Mouse (Mus musculus): ENCODE results near the gene Utp11. TPM values are rescaled to one million over a fixed set of nuclear protein-coding genes. Genes with fewer than 3 reads are reported as not detected.

The Utp11 gene
- polyA plus RNA-seq, 2 experiments = 52.0 to 59.4 TPM

DNA sequence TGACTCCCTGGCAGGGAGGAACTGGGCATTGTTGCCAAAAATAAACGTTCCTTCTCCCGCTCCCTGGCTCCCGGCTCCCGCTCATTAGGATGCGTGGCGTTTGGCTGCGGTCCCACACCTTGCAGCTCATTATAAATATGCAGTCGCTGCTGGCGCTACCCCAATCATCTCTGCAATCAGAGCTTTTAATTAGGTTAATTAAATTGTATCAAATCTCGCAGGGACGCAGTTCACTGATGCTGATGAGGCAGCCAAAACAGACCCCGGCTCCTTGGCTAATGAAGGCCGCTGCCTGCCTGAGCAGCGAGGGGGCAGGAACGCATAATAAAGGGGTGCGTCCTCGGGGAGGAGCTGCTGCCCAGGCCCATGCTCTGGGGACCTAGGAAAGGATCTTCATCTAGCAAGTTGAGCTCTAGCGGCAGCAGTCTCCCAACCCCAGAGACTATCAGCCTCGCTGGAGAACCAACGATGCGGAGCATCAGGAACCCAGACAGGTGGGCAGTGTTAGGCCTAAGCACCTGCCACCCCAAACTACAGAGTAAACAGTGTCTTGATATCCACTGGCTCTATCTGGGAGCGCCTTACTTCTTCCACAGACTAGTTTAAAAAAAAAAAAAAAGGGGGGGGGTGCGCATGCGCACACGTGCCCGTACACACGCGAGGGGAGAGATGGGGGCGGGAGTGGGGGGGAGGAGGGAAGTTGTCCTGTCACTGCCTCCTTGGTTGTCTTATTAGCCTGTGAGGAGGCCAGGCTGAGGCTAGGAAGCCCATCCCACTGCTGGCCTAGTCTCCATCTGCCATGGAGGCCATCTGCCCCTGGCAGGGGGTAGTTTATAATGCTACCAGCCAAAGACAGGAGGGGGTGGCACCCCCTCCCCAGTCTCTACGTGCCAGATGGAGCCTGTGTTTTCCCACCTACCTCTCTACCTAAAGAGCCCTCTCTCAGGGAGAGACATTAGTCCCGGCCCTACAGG lies 20.8 kb downstream of the Utp11 start:
- peak overlapping the region; percentile 5; the same call in 1 of the 2 replicates for H3K9ac ChIP-seq (ENCODE audit: low read depth, low read length, severe bottlenecking)
- no peak for TF ChIP-seq POLR2A (IDR thresholded peaks at IDR 0.05; ENCODE audit: borderline replicate concordance, extremely low read depth, insufficient read depth, insufficient read length)
- H3K27me3 ChIP-seq (ENCODE audit: control insufficient read depth, insufficient read depth, low read length) = no peaks in the 10 kb centered on the region
- H3K9me3 ChIP-seq (ENCODE audit: control insufficient read depth, low read length) = no peaks in the 10 kb centered on the region
- H3K4me1 ChIP-seq (ENCODE audit: control insufficient read depth, insufficient read depth, low read length) = peaks cover 13% of the 10 kb centered on the region
- no peak overlapping the region for H3K27ac ChIP-seq (replicated peaks; ENCODE audit: low read depth, low read length)
- 1% methylated on average over 28 of the region's 31 CpGs for WGBS
- H3K4me3 ChIP-seq (replicated peaks; ENCODE audit: low read length) = peak overlapping the region; percentile 18
- H3K36me3 ChIP-seq (ENCODE audit: control insufficient read depth, insufficient read depth, low read length) = peaks cover 9% of the 10 kb centered on the region
- DNase-seq (ENCODE audit: low spot score) (no peak), ATAC-seq (ENCODE audit: low FRiP score, low read depth) (no peak)
- peak overlapping the region; percentile 39 for H3K4me2 ChIP-seq (replicated peaks; ENCODE audit: low read depth, low read length, severe bottlenecking)

DNA sequence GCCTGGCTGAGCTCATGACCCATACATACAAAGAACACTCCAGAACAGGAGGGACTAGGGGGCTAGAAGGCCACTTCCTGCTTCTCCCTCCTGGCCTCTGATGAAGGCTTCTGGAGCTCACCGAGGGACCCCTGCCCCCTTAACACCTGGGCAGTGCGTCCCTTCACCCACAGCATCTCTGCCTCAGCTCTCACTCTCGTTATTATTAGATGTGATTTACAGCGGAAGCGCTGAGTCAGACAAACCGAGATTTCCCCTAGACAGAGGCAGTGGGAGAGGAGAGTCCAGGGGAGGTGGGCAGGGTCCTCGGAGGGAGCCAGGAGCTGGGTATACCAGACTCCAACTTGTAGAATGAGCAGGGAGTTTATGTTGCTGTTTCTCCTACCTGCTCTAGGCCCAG lies 21.8 kb downstream of the Utp11 start:
- H3K27me3 ChIP-seq (ENCODE audit: control insufficient read depth, insufficient read depth, low read length) = peaks cover 8% of the 10 kb centered on the region; the same call in 1 of the 2 replicates
- no peak overlapping the region for H3K9ac ChIP-seq (ENCODE audit: low read depth, low read length, severe bottlenecking)
- no peaks in the 10 kb centered on the region for H3K9me3 ChIP-seq (ENCODE audit: control insufficient read depth, low read length)
- ATAC-seq (ENCODE audit: low FRiP score, low read depth) = no peak
- no peak for TF ChIP-seq POLR2A (IDR thresholded peaks at IDR 0.05; ENCODE audit: borderline replicate concordance, extremely low read depth, insufficient read depth, insufficient read length)
- DNase-seq (ENCODE audit: low spot score) = no peak
- peaks cover 13% of the 10 kb centered on the region for H3K4me1 ChIP-seq (ENCODE audit: control insufficient read depth, insufficient read depth, low read length)
- H3K4me2 ChIP-seq (replicated peaks; ENCODE audit: low read depth, low read length, severe bottlenecking) = no peak overlapping the region
- H3K4me3 ChIP-seq (replicated peaks; ENCODE audit: low read length) = no peak overlapping the region
- no peak overlapping the region for H3K27ac ChIP-seq (replicated peaks; ENCODE audit: low read depth, low read length)
- WGBS = 19% methylated on average over 7 of the region's 7 CpGs
- H3K36me3 ChIP-seq (ENCODE audit: control insufficient read depth, insufficient read depth, low read length) = peaks cover 4% of the 10 kb centered on the region

DNA sequence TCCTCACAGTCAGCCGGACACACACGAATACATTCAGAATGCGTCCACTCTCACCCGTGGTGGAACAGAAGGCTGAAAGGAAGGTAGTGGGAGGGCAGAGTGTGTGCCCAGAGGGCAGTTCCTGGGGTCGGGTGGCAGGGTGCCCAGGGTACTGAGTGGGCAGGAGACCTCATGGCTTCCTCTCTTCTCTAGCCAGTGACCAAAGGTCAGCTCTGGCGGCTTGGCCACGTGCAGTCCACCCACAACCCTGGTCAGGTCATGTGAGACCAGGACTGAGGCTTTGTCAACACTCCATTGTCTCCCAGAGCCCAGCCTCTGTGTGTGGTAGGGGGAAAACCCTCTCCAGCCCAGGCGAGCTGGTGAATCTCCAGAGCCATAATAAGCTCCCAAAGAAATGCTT lies 23.2 kb downstream of the Utp11 start:
- ATAC-seq (ENCODE audit: low FRiP score, low read depth) = no peak
- no peaks in the 10 kb centered on the region for H3K36me3 ChIP-seq (ENCODE audit: control insufficient read depth, insufficient read depth, low read length)
- H3K9me3 ChIP-seq (ENCODE audit: control insufficient read depth, low read length) = no peaks in the 10 kb centered on the region
- H3K4me2 ChIP-seq (replicated peaks; ENCODE audit: low read depth, low read length, severe bottlenecking) = no peak overlapping the region
- no peak overlapping the region for H3K9ac ChIP-seq (ENCODE audit: low read depth, low read length, severe bottlenecking)
- 78% methylated on average over 6 of the region's 8 CpGs for WGBS
- no peak for TF ChIP-seq POLR2A (IDR thresholded peaks at IDR 0.05; ENCODE audit: borderline replicate concordance, extremely low read depth, insufficient read depth, insufficient read length)
- H3K27me3 ChIP-seq (ENCODE audit: control insufficient read depth, insufficient read depth, low read length) = peaks cover 8% of the 10 kb centered on the region; the same call in 1 of the 2 replicates
- DNase-seq (ENCODE audit: low spot score) = no peak
- H3K4me3 ChIP-seq (replicated peaks; ENCODE audit: low read length) = no peak overlapping the region
- peaks cover 13% of the 10 kb centered on the region for H3K4me1 ChIP-seq (ENCODE audit: control insufficient read depth, insufficient read depth, low read length)
- no peak overlapping the region for H3K27ac ChIP-seq (replicated peaks; ENCODE audit: low read depth, low read length)

DNA sequence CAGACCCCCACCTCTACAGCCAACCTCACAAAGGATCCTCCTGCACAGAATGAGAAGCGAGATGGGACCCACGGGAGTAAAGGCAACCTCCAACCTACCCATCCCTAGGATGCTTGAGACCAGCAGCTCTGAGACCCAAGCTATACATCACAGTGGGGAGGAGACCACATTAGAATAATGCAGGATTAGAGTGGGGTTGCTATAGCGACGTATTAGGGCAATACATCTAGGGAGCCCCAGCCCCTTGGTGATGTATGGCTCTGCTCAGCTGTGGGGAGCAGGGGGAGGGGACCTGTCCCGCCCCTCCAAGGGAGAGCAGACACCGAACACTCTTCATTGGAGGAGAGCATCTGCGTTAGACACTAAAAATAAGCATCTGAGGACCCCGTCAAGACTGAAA lies 25.3 kb downstream of the Utp11 start:
- Histone ChIP-seq H3K4me1 (ENCODE audit: control insufficient read depth, insufficient read depth, low read length) (peaks cover 13% of the 10 kb centered on the region), H3K9ac (ENCODE audit: low read depth, low read length, severe bottlenecking) (no peak overlapping the region), H3K4me2 (replicated peaks; ENCODE audit: low read depth, low read length, severe bottlenecking) (no peak overlapping the region), H3K4me3 (replicated peaks; ENCODE audit: low read length) (no peak overlapping the region), H3K27ac (replicated peaks; ENCODE audit: low read depth, low read length) (no peak overlapping the region), H3K27me3 (ENCODE audit: control insufficient read depth, insufficient read depth, low read length) (peaks cover 22% of the 10 kb centered on the region; the same call in 1 of the 2 replicates), H3K36me3 (ENCODE audit: control insufficient read depth, insufficient read depth, low read length) (no peaks in the 10 kb centered on the region), H3K9me3 (ENCODE audit: control insufficient read depth, low read length) (no peaks in the 10 kb centered on the region)
- 18% methylated on average over 8 of the region's 8 CpGs for WGBS
- no peak for ATAC-seq (ENCODE audit: low FRiP score, low read depth)
- no peak for TF ChIP-seq POLR2A (IDR thresholded peaks at IDR 0.05; ENCODE audit: borderline replicate concordance, extremely low read depth, insufficient read depth, insufficient read length)
- no peak for DNase-seq (ENCODE audit: low spot score)

DNA sequence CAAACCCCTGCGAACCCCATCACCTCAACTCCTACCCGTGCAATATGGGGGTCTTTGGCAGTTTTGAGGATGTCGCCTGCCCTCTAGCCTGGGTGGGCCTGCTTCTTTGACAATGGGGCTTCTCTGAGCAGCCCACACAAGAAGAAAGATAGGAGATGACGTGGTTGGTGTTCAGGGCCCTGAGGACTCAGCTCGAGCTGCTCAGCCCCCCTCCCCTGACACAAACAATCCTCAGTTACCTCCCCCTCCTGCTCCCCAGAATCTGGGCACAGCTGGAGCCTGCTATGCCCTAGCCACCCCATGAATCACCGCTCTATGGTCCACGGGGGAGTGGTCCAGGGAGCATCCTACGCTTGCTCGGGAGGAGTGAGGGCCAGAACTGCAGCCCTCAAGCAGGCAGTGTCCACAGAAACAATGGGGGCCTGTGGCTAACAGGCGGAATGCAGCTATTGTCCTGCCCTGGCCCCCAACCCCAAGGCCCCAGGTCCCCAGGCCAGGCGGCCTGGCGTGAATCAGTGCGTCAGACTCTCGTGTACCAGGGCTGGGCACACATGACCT lies 25.8 kb downstream of the Utp11 start:
- no peak for TF ChIP-seq POLR2A (IDR thresholded peaks at IDR 0.05; ENCODE audit: borderline replicate concordance, extremely low read depth, insufficient read depth, insufficient read length)
- Histone ChIP-seq H3K4me3 (replicated peaks; ENCODE audit: low read length) (no peak overlapping the region), H3K4me1 (ENCODE audit: control insufficient read depth, insufficient read depth, low read length) (peaks cover 8% of the 10 kb centered on the region), H3K9me3 (ENCODE audit: control insufficient read depth, low read length) (no peaks in the 10 kb centered on the region), H3K27ac (replicated peaks; ENCODE audit: low read depth, low read length) (no peak overlapping the region), H3K4me2 (replicated peaks; ENCODE audit: low read depth, low read length, severe bottlenecking) (no peak overlapping the region), H3K27me3 (ENCODE audit: control insufficient read depth, insufficient read depth, low read length) (peaks cover 28% of the 10 kb centered on the region; the same call in 1 of the 2 replicates), H3K36me3 (ENCODE audit: control insufficient read depth, insufficient read depth, low read length) (no peaks in the 10 kb centered on the region), H3K9ac (ENCODE audit: low read depth, low read length, severe bottlenecking) (no peak overlapping the region)
- DNase-seq (ENCODE audit: low spot score) = no peak
- ATAC-seq (ENCODE audit: low FRiP score, low read depth) = no peak
- 37% methylated on average over 12 of the region's 14 CpGs for WGBS
